Mouse (Mus musculus): Measurements from ENCODE around the gene Dhx32.

Gene Dhx32

GRCm38 (mm10) chr7:133768027-133768426, 14.5 kb downstream of the Dhx32 start:
- DNase-seq = peak; percentile 54

GRCm38 (mm10) chr7:133765849-133766243, 16.7 kb downstream of the Dhx32 start:
- peak; percentile 93 for DNase-seq

GRCm38 (mm10) chr7:133765240-133765848, 17.2 kb downstream of the Dhx32 start:
- no peak for DNase-seq

- no peak for DNase-seq
Measured at GRCm38 (mm10) chr7:133764425-133764824, 18.1 kb downstream of the Dhx32 start.

- DNase-seq = no peak
Measured at GRCm38 (mm10) chr7:133762696-133763095, 19.8 kb downstream of the Dhx32 start.

- no peak for DNase-seq
Measured at GRCm38 (mm10) chr7:133759611-133760353, 22.7 kb downstream of the Dhx32 start.

GRCm38 (mm10) chr7:133758716-133759115, 23.8 kb downstream of the Dhx32 start:
- no peak for DNase-seq

- DNase-seq = no peak
Measured at GRCm38 (mm10) chr7:133757961-133758455, 24.5 kb downstream of the Dhx32 start.

GRCm38 (mm10) chr7:133751163-133751562, 31.4 kb downstream of the Dhx32 start:
- DNase-seq = no peak

GRCm38 (mm10) chr7:133750666-133751065, 31.9 kb downstream of the Dhx32 start:
- no peak for DNase-seq

- no peak for DNase-seq
Measured at GRCm38 (mm10) chr7:133748753-133749152, 33.8 kb downstream of the Dhx32 start.

- no peak for DNase-seq
Measured at GRCm38 (mm10) chr7:133747372-133747771, 35.2 kb downstream of the Dhx32 start.

GRCm38 (mm10) chr7:133744701-133745100, 37.8 kb downstream of the Dhx32 start:
- DNase-seq = no peak

GRCm38 (mm10) chr7:133744209-133744608, 38.3 kb downstream of the Dhx32 start:
- DNase-seq = no peak

GRCm38 (mm10) chr7:133743611-133744010, 38.9 kb downstream of the Dhx32 start:
- no peak for DNase-seq

- no peak for DNase-seq
Measured at GRCm38 (mm10) chr7:133742530-133743325, 39.8 kb downstream of the Dhx32 start.

GRCm38 (mm10) chr7:133740558-133740957, 42.0 kb downstream of the Dhx32 start:
- no peak for DNase-seq

GRCm38 (mm10) chr7:133731971-133732645, 50.4 kb downstream of the Dhx32 start:
- peak; percentile 84 for DNase-seq

- DNase-seq = peak; percentile 54
Measured at GRCm38 (mm10) chr7:133730324-133731191, 52.0 kb downstream of the Dhx32 start.

- DNase-seq = peak; percentile 45
Measured at GRCm38 (mm10) chr7:133729351-133729750, 53.2 kb downstream of the Dhx32 start.

- no peak for DNase-seq
Measured at GRCm38 (mm10) chr7:133727027-133727426, 55.5 kb downstream of the Dhx32 start.

- DNase-seq = no peak
Measured at GRCm38 (mm10) chr7:133725571-133725970, 57.0 kb downstream of the Dhx32 start.
